Mouse (Mus musculus) G1E (cell line): ENCODE measurements around the gene Golph3.

ENCODE experiments used
- CTCF ChIP-seq: IDR thresholded peaks from 2 replicates; pipeline ENCODE4 v1.5.1; 2012; ENCODE audit warnings: low read depth, low read length, inconsistent platforms, mixed read lengths
- GATA1 ChIP-seq: IDR thresholded peaks from 2 replicates; pipeline ENCODE4 v1.6.1; 2012; ENCODE audit warnings: borderline replicate concordance, low read length, inconsistent platforms, mixed read lengths
- TAL1 ChIP-seq: conservative IDR thresholded peaks from 2 replicates; pipeline ENCODE4 v1.6.1; 2012; ENCODE audit warnings: low read depth, low read length, inconsistent platforms, mixed read lengths

DNA sequence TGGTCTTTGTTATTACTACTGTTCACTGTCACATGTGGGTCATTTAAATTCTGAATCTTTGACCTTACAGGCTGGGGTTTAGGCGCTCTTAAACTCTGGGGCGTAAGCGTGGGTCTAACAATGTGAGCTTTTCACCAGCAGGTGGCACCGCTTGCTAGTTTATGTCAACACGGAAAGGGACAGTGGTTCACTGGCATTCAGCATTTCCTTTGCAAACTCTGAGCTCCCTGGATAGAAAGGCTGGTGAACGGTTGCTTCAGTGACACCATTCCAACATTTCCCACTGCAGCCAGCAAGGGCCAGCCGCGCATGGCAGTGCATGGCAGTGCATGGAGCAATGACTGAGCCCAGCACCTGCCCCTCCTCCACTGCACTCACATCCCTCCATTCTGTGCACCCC, 49.9 kb downstream of the Golph3 start:
- peak; percentile 67 for TF ChIP-seq CTCF
- TF ChIP-seq TAL1, result no peak
- no peak for TF ChIP-seq GATA1
